Mouse (Mus musculus): Measurements from ENCODE around the gene Csgalnact2. TPM values are rescaled to one million over a fixed set of nuclear protein-coding genes. Genes with fewer than 3 reads are reported as not detected.

Csgalnact2 gene
- 116 TPM for polyA plus RNA-seq (2014; fragmentation: Illumina TruSeq; extraction: RNeasy Lipid Tissue Mini Kit (QIAGEN cat#74804))

DNA sequence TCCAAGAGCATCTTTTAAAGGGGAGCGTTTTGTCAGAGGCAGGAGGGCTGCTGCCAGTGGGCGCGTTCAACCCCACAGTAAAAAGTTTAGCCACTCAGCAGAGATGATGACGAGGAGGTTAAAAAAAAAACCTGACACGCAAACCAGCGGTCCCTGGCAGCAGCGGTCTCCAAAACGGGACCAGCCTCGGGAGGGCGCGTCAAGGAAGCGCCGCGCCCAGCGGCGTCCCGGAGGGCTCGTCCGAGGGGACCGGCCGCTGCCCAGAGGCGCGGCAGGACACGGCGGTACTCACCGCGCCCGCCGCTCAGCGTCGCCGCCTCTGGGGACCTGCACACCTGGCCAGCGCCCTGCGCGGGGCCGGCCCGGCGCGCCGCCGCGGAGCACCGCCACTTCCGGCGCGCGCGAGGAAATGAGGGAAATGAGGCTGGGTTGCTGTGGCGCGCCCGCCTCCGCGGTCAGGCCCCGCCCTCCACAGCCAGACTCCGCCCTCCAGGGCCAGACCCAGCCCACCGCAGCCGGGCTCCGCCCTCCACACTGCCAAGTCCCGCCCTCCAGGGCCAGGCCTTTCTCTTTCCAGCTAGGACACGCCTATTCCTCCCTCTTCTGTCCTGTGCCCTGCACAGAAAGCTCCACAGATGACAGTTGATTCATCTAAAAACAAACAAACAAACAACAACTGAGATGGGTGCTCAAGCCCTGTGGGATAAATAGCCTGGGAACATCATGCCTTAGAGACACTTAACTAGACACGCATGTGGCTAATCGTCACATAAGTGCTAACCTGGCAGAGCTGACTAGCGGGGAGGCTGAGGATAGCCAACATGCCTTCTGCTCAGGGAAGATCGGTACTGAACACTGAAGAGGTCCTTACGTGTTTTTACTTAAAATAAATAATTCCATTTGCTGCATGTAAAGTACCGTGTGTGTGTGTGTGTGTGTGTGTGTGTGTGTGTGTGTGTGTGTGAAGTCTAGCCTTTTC lies at the start of gene Csgalnact2:
Csgalnact2 (minus strand) TSS at position 410 of the 979 bp plus-strand sequence.

Other genes starting within 250 kb of the Csgalnact2 start
- gene Hnrnpf, start 238.8 kb downstream of the Csgalnact2 start, polyA plus RNA-seq (2014; fragmentation: Illumina TruSeq; extraction: RNeasy Lipid Tissue Mini Kit (QIAGEN cat#74804)) = 582 TPM
- not detected for gene Fxyd4, start 201.4 kb downstream of the Csgalnact2 start, polyA plus RNA-seq (2014; fragmentation: Illumina TruSeq; extraction: RNeasy Lipid Tissue Mini Kit (QIAGEN cat#74804))
- gene Rasgef1a, start 127.7 kb downstream of the Csgalnact2 start, polyA plus RNA-seq (2014; fragmentation: Illumina TruSeq; extraction: RNeasy Lipid Tissue Mini Kit (QIAGEN cat#74804)) = 0.57 TPM
- 0.86 TPM for gene Ret, start 58.6 kb upstream of the Csgalnact2 start, polyA plus RNA-seq (2014; fragmentation: Illumina TruSeq; extraction: RNeasy Lipid Tissue Mini Kit (QIAGEN cat#74804))